In the genomic region with DNA sequence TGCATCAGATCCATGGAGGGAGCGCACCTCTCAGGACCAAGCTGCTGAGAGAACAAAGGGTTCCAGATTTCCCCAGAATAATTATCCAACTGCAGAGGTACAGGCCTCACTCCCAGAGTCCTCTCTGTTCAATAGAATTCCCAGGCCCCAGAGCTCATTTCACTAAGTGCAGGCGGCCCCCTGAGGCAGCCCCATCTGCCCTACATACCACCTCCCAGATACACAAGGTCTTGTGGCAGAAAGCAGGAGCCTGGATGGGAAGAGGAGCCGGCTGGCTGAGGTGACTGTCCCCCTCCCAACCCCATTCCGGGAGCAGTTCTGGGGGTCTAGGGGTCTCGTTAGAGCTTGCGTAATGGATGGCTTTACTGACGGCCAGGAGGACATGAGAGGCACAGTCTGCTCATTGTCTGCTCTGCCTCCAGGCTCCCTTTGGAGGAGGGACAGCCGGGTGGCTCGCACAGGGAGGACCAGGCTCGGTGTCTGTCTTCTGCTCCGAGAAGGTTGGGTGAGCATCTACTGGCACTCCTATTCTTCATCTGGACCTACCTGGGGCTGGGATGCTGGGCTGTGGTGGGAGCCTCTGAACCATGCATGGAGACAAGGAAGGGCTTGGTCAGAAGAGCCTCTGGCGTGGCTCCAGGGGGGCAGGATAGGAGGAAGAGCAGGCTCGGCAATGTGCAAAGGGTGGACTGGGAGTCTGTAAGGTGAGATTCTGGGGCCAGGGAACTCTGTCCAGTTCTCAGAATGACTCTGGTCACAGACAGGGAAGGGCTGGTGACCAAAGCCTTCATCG, we compare ENCODE assay signal across 12 mouse cellular contexts. TPM values are rescaled to one million over a fixed set of nuclear protein-coding genes. Genes with fewer than 3 reads are reported as not detected.
A peak's percentile ranks its signal among the peaks of the same experiment; 100 is the strongest.
DNase-seq lines count a peak whose midpoint lies in the region; ATAC-seq lines count a peak whose summit lies in the region.
"Had no signal": no experiment of that assay in that cellular context is flagged by ENCODE, and none has a peak within 500 bp of the region (broad histone marks: within the 10 kb centered on the region; RNA-seq: fewer than 3 reads in every experiment).

No protein-coding gene starts in this region.

- DNase-seq in frontal cortex, postnatal 10 days (ENCODE audit: low spot score in 2 of 2) = no peak
- no peak for DNase-seq in embryonic facial prominence, embryonic 10.5 days (ENCODE audit: low spot score)
- DNase-seq in hindbrain, embryonic 11.5 days (ENCODE audit: low spot score) = peak; percentile 50
- DNase-seq in midbrain, embryonic 14.5 days = peak; percentile 46
- no peak for DNase-seq in ovary, postnatal 36 days (ENCODE audit: low spot score)
- DNase-seq in urinary bladder, postnatal 36 days (ENCODE audit: low spot score in 2 of 2) = no peak
- no peak for DNase-seq in layer of hippocampus, adult 9-11 months
- DNase-seq: adrenal gland, postnatal 36 days; lung, embryonic 14.5 days had no signal

- peaks cover 38% of the 10 kb centered on the region for H3K4me1 ChIP-seq in embryonic facial prominence, embryonic 10.5 days
- H3K4me1 ChIP-seq in hindbrain, embryonic 11.5 days (replicated peaks; ENCODE audit: control insufficient read depth, insufficient read depth, low read length) = no peaks in the 10 kb centered on the region; the same call in 1 of the 2 replicates
- H3K4me1 ChIP-seq in midbrain, embryonic 14.5 days (ENCODE audit: control insufficient read depth, insufficient read depth, low read length) = peaks cover 8% of the 10 kb centered on the region

- H3K4me3 ChIP-seq in embryonic facial prominence, embryonic 10.5 days = peak overlapping the region; percentile 23; the same call in 1 of the 2 replicates
- H3K4me3 ChIP-seq in hindbrain, embryonic 11.5 days (ENCODE audit: low read depth, low read length) = no peak overlapping the region
- H3K4me3 ChIP-seq in midbrain, embryonic 14.5 days (replicated peaks; ENCODE audit: low read depth, low read length) = no peak overlapping the region
- H3K4me3 ChIP-seq: myocyte had no signal

- H3K36me3 ChIP-seq in embryonic facial prominence, embryonic 10.5 days (replicated peaks) = no peaks in the 10 kb centered on the region
- no peaks in the 10 kb centered on the region for H3K36me3 ChIP-seq in hindbrain, embryonic 11.5 days (ENCODE audit: control insufficient read depth, insufficient read depth, low read length)
- no peaks in the 10 kb centered on the region for H3K36me3 ChIP-seq in midbrain, embryonic 14.5 days (ENCODE audit: control insufficient read depth, insufficient read depth, low read length)

- H3K4me2 ChIP-seq in hindbrain, embryonic 11.5 days (replicated peaks; ENCODE audit: low read depth, low read length) = 0 out of 2 replicates have a peak overlapping the region, but pooled peaks have one; percentile 11
- no peak overlapping the region for H3K4me2 ChIP-seq in midbrain, embryonic 14.5 days (ENCODE audit: low read length)
- H3K4me2 ChIP-seq: lung, embryonic 14.5 days had no signal

- no peak overlapping the region; the same call in 1 of the 2 replicates for H3K9ac ChIP-seq in hindbrain, embryonic 11.5 days (ENCODE audit: low read depth, low read length)
- no peak overlapping the region for H3K9ac ChIP-seq in midbrain, embryonic 14.5 days (replicated peaks; ENCODE audit: low read length)
- H3K9ac ChIP-seq: lung, embryonic 14.5 days had no signal

- H3K9me3 ChIP-seq in embryonic facial prominence, embryonic 10.5 days = no peaks in the 10 kb centered on the region
- H3K9me3 ChIP-seq in hindbrain, embryonic 11.5 days (ENCODE audit: control insufficient read depth, low read length) = no peaks in the 10 kb centered on the region
- H3K9me3 ChIP-seq in midbrain, embryonic 14.5 days (ENCODE audit: control insufficient read depth, low read length) = no peaks in the 10 kb centered on the region

- peak overlapping the region; percentile 61 for H3K27ac ChIP-seq in embryonic facial prominence, embryonic 10.5 days (replicated peaks)
- peak overlapping the region; percentile 72 for H3K27ac ChIP-seq in hindbrain, embryonic 11.5 days (ENCODE audit: low read depth, low read length)
- H3K27ac ChIP-seq in midbrain, embryonic 14.5 days (replicated peaks; ENCODE audit: low read depth, low read length) = peak overlapping the region; percentile 70

- 53% methylated on average over 14 of the region's 14 CpGs for WGBS in embryonic facial prominence, embryonic 10.5 days
- 48% methylated on average over 14 of the region's 14 CpGs for WGBS in hindbrain, embryonic 11.5 days
- 54% methylated on average over 14 of the region's 14 CpGs for WGBS in midbrain, embryonic 14.5 days

- peaks cover 11% of the 10 kb centered on the region; the same call in 1 of the 2 replicates for H3K27me3 ChIP-seq in embryonic facial prominence, embryonic 10.5 days (replicated peaks; ENCODE audit: low read depth, poor library complexity, severe bottlenecking)
- H3K27me3 ChIP-seq in hindbrain, embryonic 11.5 days (ENCODE audit: control insufficient read depth, insufficient read depth, low read length) = no peaks in the 10 kb centered on the region
- H3K27me3 ChIP-seq in midbrain, embryonic 14.5 days (ENCODE audit: control insufficient read depth, insufficient read depth, low read length) = no peaks in the 10 kb centered on the region

- ATAC-seq in frontal cortex, adult (ENCODE audit: low TSS enrichment) = peak; percentile 32; the same call in 1 of the 2 replicates
- ATAC-seq in hindbrain, embryonic 11.5 days (ENCODE audit: low FRiP score) = peak; percentile 74
- peak; percentile 50; the same call in 1 of the 2 replicates for ATAC-seq in midbrain, embryonic 14.5 days (ENCODE audit: low FRiP score, low TSS enrichment)
- ATAC-seq: intestine, embryonic 16.5 days had no signal

RNA-seq across cellular contexts. Expression of a gene that starts 39.9 kb away (rescaled TPM):
- polyA plus RNA-seq in embryonic facial prominence, embryonic 10.5 days (2016; fragmentation: Nextera tagmentation; extraction: Ambion mirVana) = 70.6 and 74.1 TPM in 2 replicates
- polyA plus RNA-seq in hindbrain, embryonic 11.5 days (2014; fragmentation: Nextera tagmentation; extraction: Ambion mirVana) = 91.3 and 107 TPM in 2 replicates
- 45.2 and 49.3 TPM in 2 replicates for polyA plus RNA-seq in midbrain, embryonic 14.5 days (2014; fragmentation: Nextera tagmentation; extraction: Ambion mirVana)

Comparison
In these comparisons a context has a peak if more than half of its experiments do, and no peak if none do; other contexts are left out.
1. DNase-seq: peak in hindbrain, embryonic 11.5 days (single experiment) and midbrain, embryonic 14.5 days (single experiment); none in frontal cortex, postnatal 10 days (0 of 2), embryonic facial prominence, embryonic 10.5 days (single experiment), ovary, postnatal 36 days (single experiment), urinary bladder, postnatal 36 days (0 of 2) and layer of hippocampus, adult 9-11 months (single experiment).
2. Peak in every context shown above with its lines, with median percentiles within 50 percentile points of each other: ATAC-seq and H3K27ac ChIP-seq.